Mouse (Mus musculus): ENCODE data around the gene 6330409D20Rik. TPM values are rescaled to one million over a fixed set of nuclear protein-coding genes. Genes with fewer than 3 reads are reported as not detected.

The 6330409D20Rik gene
- polyA plus RNA-seq, 1 experiment from 2014 or later: 3.2 TPM

- Histone ChIP-seq H3K4me3 (ENCODE audit: low read depth, low read length) (peak within 1 kb of the TSS; percentile 48), H3K27ac (ENCODE audit: low read depth, low read length) (no peak within 1 kb of the TSS), H3K36me3 (ENCODE audit: control insufficient read depth, insufficient read depth, low read length) (no peaks in the 10 kb centered on the region), H3K4me2 (ENCODE audit: low read length) (peak within 1 kb of the TSS; percentile 71), H3K9me3 (replicated peaks; ENCODE audit: control insufficient read depth, low read length) (no peaks in the 10 kb centered on the region), H3K4me1 (ENCODE audit: control insufficient read depth, insufficient read depth, low read length) (peaks cover 5% of the 10 kb centered on the region), H3K9ac (ENCODE audit: low read length) (peak within 1 kb of the TSS; percentile 57), H3K27me3 (replicated peaks; ENCODE audit: control insufficient read depth, insufficient read depth, low read length) (no peaks in the 10 kb centered on the region)
- DNase-seq (ENCODE audit: low spot score) (peak; percentile 98), ATAC-seq (peak; percentile 99)
- WGBS: 1% methylated on average over 46 of the region's 46 CpGs
Observed at GRCm38 (mm10) chr2:32775359-32776074, 34.7 kb upstream of the 6330409D20Rik start, which contains the start of the genes Ttc16 and Ptrh1. Gene Ttc16, minus strand, starts transcription at chr2:32775633. Gene Ptrh1, plus strand, starts transcription at chr2:32775786.

DNA sequence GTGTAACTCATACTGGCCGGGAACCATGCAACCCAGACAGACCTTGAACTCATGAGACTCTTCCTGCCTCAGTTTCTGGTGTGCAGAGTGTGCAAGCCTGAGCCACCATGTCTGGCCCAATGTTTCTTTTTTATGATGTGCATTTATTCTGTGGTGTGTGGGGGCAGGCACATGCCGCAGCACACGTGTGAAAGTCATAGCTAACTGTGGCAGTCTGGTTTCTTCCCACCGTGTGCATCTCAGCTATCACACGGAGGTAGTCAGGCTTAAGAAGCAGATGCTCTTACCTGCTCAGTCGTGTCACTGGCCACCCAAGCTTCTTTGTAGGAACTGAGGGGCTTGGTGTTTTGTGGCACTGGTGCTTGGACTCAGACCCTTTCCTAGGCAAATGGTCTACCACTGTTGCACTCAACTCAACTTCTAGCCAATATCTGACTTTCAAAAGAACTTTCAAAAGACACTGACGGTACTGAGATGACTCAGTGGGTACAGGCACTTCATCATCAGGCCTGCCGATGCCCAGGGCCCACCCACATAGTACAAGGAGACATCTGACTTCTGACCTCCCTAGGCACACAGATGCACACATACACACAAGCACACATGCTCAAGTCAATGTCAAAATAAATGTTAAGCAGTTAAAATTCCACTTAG is 31.9 kb upstream of the 6330409D20Rik start:
- H3K36me3 ChIP-seq (ENCODE audit: control insufficient read depth, insufficient read depth, low read length): no peaks in the 10 kb centered on the region
- no peak overlapping the region for H3K9ac ChIP-seq (ENCODE audit: low read length)
- H3K27ac ChIP-seq (ENCODE audit: low read depth, low read length): no peak overlapping the region
- no peaks in the 10 kb centered on the region for H3K27me3 ChIP-seq (replicated peaks; ENCODE audit: control insufficient read depth, insufficient read depth, low read length)
- 85% methylated on average over 8 of the region's 8 CpGs for WGBS
- no peak overlapping the region for H3K4me2 ChIP-seq (ENCODE audit: low read length)
- H3K4me3 ChIP-seq (ENCODE audit: low read depth, low read length): no peak overlapping the region
- H3K9me3 ChIP-seq (replicated peaks; ENCODE audit: control insufficient read depth, low read length): no peaks in the 10 kb centered on the region
- DNase-seq (ENCODE audit: low spot score) (no peak), ATAC-seq (no peak)
- peaks cover 5% of the 10 kb centered on the region for H3K4me1 ChIP-seq (ENCODE audit: control insufficient read depth, insufficient read depth, low read length)

DNA sequence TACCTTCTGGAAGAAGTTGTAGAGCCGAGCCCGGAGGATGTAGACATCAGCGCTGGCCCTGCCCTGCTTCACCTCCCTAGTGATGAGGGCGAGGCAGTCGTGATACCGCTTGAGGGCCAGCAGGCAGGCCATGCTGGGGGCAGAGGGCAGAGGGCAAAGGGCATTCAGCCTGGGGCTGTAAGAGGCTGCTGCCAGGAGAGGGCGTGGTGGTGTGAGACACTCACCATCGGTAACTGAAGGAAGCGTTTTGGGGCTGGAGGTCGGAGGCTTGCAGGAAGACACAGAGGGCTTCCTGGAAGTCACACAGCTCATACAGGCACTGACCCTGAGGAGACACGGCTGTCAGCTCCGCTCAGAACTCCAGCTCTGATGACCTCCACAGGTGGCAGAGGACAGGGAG is 31.1 kb upstream of the 6330409D20Rik start:
- WGBS: 38% methylated on average over 12 of the region's 12 CpGs
- Histone ChIP-seq H3K9me3 (replicated peaks; ENCODE audit: control insufficient read depth, low read length) (no peaks in the 10 kb centered on the region), H3K4me2 (ENCODE audit: low read length) (no peak overlapping the region), H3K4me3 (ENCODE audit: low read depth, low read length) (no peak overlapping the region), H3K27me3 (replicated peaks; ENCODE audit: control insufficient read depth, insufficient read depth, low read length) (no peaks in the 10 kb centered on the region), H3K36me3 (ENCODE audit: control insufficient read depth, insufficient read depth, low read length) (no peaks in the 10 kb centered on the region), H3K4me1 (ENCODE audit: control insufficient read depth, insufficient read depth, low read length) (peaks cover 5% of the 10 kb centered on the region), H3K27ac (ENCODE audit: low read depth, low read length) (no peak overlapping the region), H3K9ac (ENCODE audit: low read length) (no peak overlapping the region)
- ATAC-seq: no peak
- DNase-seq (ENCODE audit: low spot score): no peak

- H3K4me1 ChIP-seq (ENCODE audit: control insufficient read depth, insufficient read depth, low read length): no peaks in the 10 kb centered on the region
- no peak overlapping the region for H3K4me2 ChIP-seq (ENCODE audit: low read length)
- ATAC-seq: no peak
- H3K27ac ChIP-seq (ENCODE audit: low read depth, low read length): no peak overlapping the region
- WGBS: 57% methylated on average over 5 of the region's 5 CpGs
- H3K27me3 ChIP-seq (replicated peaks; ENCODE audit: control insufficient read depth, insufficient read depth, low read length): no peaks in the 10 kb centered on the region
- no peak overlapping the region for H3K4me3 ChIP-seq (ENCODE audit: low read depth, low read length)
- no peak overlapping the region for H3K9ac ChIP-seq (ENCODE audit: low read length)
- H3K36me3 ChIP-seq (ENCODE audit: control insufficient read depth, insufficient read depth, low read length): no peaks in the 10 kb centered on the region
- DNase-seq (ENCODE audit: low spot score): no peak
- H3K9me3 ChIP-seq (replicated peaks; ENCODE audit: control insufficient read depth, low read length): no peaks in the 10 kb centered on the region
Observed at GRCm38 (mm10) chr2:32769327-32770085, 28.7 kb upstream of the 6330409D20Rik start.

DNA sequence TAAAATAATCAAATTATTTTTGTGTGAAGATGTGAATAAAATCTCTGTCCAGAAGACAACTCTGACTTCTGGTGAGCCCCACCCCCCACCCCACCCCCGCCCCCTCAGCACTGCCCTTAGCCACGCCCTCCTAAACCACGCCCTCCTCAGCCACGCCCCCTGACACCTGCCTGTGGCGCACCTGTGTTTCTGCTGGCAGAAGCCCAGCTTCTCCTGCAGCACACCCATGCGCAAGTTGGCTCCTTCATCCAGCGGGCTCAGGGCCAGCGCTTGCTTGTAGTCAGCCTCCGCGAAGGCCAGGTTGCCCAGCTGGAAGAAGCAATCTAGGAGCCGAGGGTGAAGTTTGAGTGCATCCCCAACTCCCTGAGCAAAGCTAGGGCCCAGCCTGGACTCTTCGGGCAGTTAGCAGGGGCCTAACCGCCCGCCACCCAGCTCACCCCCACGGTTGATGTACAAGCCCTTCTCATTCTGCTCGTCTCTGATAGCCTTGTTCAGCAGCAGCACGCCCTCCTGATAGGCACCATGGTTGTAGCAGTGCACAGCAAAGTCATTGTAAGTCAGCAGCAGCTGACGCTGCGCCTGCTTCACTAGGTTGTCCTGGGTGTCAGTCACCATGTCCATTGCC is 28.0 kb upstream of the 6330409D20Rik start:
- Histone ChIP-seq H3K4me2 (ENCODE audit: low read length) (no peak overlapping the region), H3K9ac (ENCODE audit: low read length) (no peak overlapping the region), H3K4me3 (ENCODE audit: low read depth, low read length) (no peak overlapping the region), H3K27ac (ENCODE audit: low read depth, low read length) (no peak overlapping the region), H3K9me3 (replicated peaks; ENCODE audit: control insufficient read depth, low read length) (no peaks in the 10 kb centered on the region), H3K27me3 (replicated peaks; ENCODE audit: control insufficient read depth, insufficient read depth, low read length) (no peaks in the 10 kb centered on the region), H3K4me1 (ENCODE audit: control insufficient read depth, insufficient read depth, low read length) (no peaks in the 10 kb centered on the region), H3K36me3 (ENCODE audit: control insufficient read depth, insufficient read depth, low read length) (no peaks in the 10 kb centered on the region)
- DNase-seq (ENCODE audit: low spot score) (no peak), ATAC-seq (no peak)
- 57% methylated on average over 19 of the region's 19 CpGs for WGBS

DNA sequence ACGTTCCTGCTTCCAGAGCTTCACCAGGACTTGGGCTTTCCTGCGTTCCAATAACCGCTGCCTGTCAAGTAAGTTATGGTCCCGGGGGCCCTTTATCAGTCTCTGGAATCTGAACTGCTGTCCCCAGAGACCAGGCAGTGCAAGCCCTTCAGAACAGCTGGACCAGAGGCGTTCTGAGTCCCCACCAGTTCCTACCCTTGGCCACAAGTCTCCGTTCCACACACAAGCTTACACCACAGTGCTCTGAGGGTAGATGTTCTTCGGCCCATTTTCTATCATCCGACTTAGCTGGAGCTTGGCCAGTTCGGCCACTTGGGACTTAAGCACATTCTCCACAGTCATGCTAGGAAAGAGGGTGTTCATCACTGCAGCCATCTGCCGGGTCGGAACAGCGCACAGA is 26.4 kb upstream of the 6330409D20Rik start:
- DNase-seq (ENCODE audit: low spot score): no peak
- ATAC-seq: no peak
- Histone ChIP-seq H3K4me1 (ENCODE audit: control insufficient read depth, insufficient read depth, low read length) (no peaks in the 10 kb centered on the region), H3K9me3 (replicated peaks; ENCODE audit: control insufficient read depth, low read length) (no peaks in the 10 kb centered on the region), H3K27me3 (replicated peaks; ENCODE audit: control insufficient read depth, insufficient read depth, low read length) (no peaks in the 10 kb centered on the region), H3K4me3 (ENCODE audit: low read depth, low read length) (no peak overlapping the region), H3K27ac (ENCODE audit: low read depth, low read length) (no peak overlapping the region), H3K4me2 (ENCODE audit: low read length) (no peak overlapping the region), H3K9ac (ENCODE audit: low read length) (no peak overlapping the region), H3K36me3 (ENCODE audit: control insufficient read depth, insufficient read depth, low read length) (peaks cover 10% of the 10 kb centered on the region)
- WGBS: 88% methylated on average over 12 of the region's 12 CpGs

- 80% methylated on average over 3 of the region's 3 CpGs for WGBS
- 0 out of 2 replicates have a peak, but pooled peaks cover 4% of the 10 kb centered on the region for H3K4me1 ChIP-seq (ENCODE audit: control insufficient read depth, insufficient read depth, low read length)
- ATAC-seq: no peak
- no peaks in the 10 kb centered on the region for H3K9me3 ChIP-seq (replicated peaks; ENCODE audit: control insufficient read depth, low read length)
- H3K36me3 ChIP-seq (ENCODE audit: control insufficient read depth, insufficient read depth, low read length): peaks cover 33% of the 10 kb centered on the region
- H3K4me2 ChIP-seq (ENCODE audit: low read length): no peak overlapping the region
- no peak overlapping the region for H3K27ac ChIP-seq (ENCODE audit: low read depth, low read length)
- H3K4me3 ChIP-seq (ENCODE audit: low read depth, low read length): no peak overlapping the region
- DNase-seq (ENCODE audit: low spot score): no peak
- no peak overlapping the region for H3K9ac ChIP-seq (ENCODE audit: low read length)
- H3K27me3 ChIP-seq (replicated peaks; ENCODE audit: control insufficient read depth, insufficient read depth, low read length): no peaks in the 10 kb centered on the region
Observed at GRCm38 (mm10) chr2:32763353-32763752, 22.5 kb upstream of the 6330409D20Rik start.

GRCm38 (mm10) chr2:32761859-32762258 is 21.0 kb upstream of the 6330409D20Rik start:
- DNase-seq (ENCODE audit: low spot score) (no peak), ATAC-seq (no peak)
- Histone ChIP-seq H3K9me3 (replicated peaks; ENCODE audit: control insufficient read depth, low read length) (no peaks in the 10 kb centered on the region), H3K4me1 (ENCODE audit: control insufficient read depth, insufficient read depth, low read length) (0 out of 2 replicates have a peak, but pooled peaks cover 5% of the 10 kb centered on the region), H3K4me3 (ENCODE audit: low read depth, low read length) (no peak overlapping the region), H3K27ac (ENCODE audit: low read depth, low read length) (no peak overlapping the region), H3K9ac (ENCODE audit: low read length) (no peak overlapping the region), H3K36me3 (ENCODE audit: control insufficient read depth, insufficient read depth, low read length) (peaks cover 33% of the 10 kb centered on the region), H3K27me3 (replicated peaks; ENCODE audit: control insufficient read depth, insufficient read depth, low read length) (no peaks in the 10 kb centered on the region), H3K4me2 (ENCODE audit: low read length) (no peak overlapping the region)
- WGBS: 88% methylated on average over 4 of the region's 4 CpGs

Measured in forebrain, embryonic 14.5 days (tissue).